Mouse (Mus musculus) G1E (cell line): Measurements from ENCODE around the gene Mrpl11. TPM values are rescaled to one million over a fixed set of nuclear protein-coding genes. Genes with fewer than 3 reads are reported as not detected.
A peak's percentile ranks its signal among the peaks of the same experiment; 100 is the strongest.

Experiments used
- ATAC-seq: 2 replicates; pipeline ENCODE4 v1.8.0; 2016; ENCODE audit warnings: mild to moderate bottlenecking; ENCODE audit not compliant: insufficient number of reproducible peaks, poor library complexity, low FRiP score, severe bottlenecking; ENCODE audit errors: extremely low read depth
- DNase-seq: peaks from one replicate; pipeline ENCODE4 v3.0.0; 2012; ENCODE audit warnings: low spot score
- H3K27me3 ChIP-seq: 2 replicates; pipeline ENCODE4 v1.6.1; 2012; ENCODE audit warnings: mild to moderate bottlenecking, low read length, inconsistent platforms; ENCODE audit not compliant: insufficient read depth
- H3K36me3 ChIP-seq: replicated peaks from 2 replicates; pipeline ENCODE3; 2012; ENCODE audit warnings: mild to moderate bottlenecking, inconsistent platforms
- H3K4me1 ChIP-seq: 2 replicates; pipeline ENCODE4 v1.6.1; 2012; ENCODE audit warnings: low read depth, low read length, inconsistent platforms, mixed read lengths; ENCODE audit not compliant: insufficient read depth
- H3K4me3 ChIP-seq: 2 replicates; pipeline ENCODE4 v1.5.1; 2012; ENCODE audit warnings: low read depth, mild to moderate bottlenecking, inconsistent platforms, low read length, moderate library complexity, mixed read lengths
- H3K9me3 ChIP-seq: replicated peaks from 2 replicates; pipeline ENCODE4 v1.6.1; 2012; ENCODE audit warnings: inconsistent platforms
- CTCF ChIP-seq: IDR thresholded peaks from 2 replicates; pipeline ENCODE4 v1.5.1; 2012; ENCODE audit warnings: low read depth, low read length, inconsistent platforms, mixed read lengths
- GATA1 ChIP-seq: IDR thresholded peaks from 2 replicates; pipeline ENCODE4 v1.6.1; 2012; ENCODE audit warnings: borderline replicate concordance, low read length, inconsistent platforms, mixed read lengths
- GATA2 ChIP-seq: IDR thresholded peaks from 2 replicates; pipeline ENCODE4 v1.6.1; 2012; ENCODE audit warnings: low read depth, low read length, inconsistent platforms, borderline replicate concordance
- POLR2AphosphoS5 ChIP-seq: IDR thresholded peaks from 2 replicates; pipeline ENCODE4 v1.6.1; 2012; ENCODE audit warnings: low read depth, low read length, inconsistent platforms; ENCODE audit not compliant: insufficient replicate concordance
- TAL1 ChIP-seq: conservative IDR thresholded peaks from 2 replicates; pipeline ENCODE4 v1.6.1; 2012; ENCODE audit warnings: low read depth, low read length, inconsistent platforms, mixed read lengths
- polyA plus RNA-seq: library from polyadenylated mRNA; stranded (reverse); fragments of >175 nt; gene quantifications from 2 replicates; pipeline ENCODE4 v1.2.3, GENCODE M21; 2012
- total RNA-seq, 2 experiments: library from RNA; stranded (forward) in 1 of 2; stranded (reverse) in 1 of 2; fragments of 200-1000 nt in 1 of 2; fragments of >200 nt in 1 of 2; fragmentation: Nextera tagmentation in 1 of 2; gene quantifications; 2 replicates each; pipeline ENCODE4 v1.2.3; 2014 to 2017

The Mrpl11 gene
- total and polyA plus RNA-seq, 3 experiments: 16.2 to 91.6 (median 72.2) TPM

GRCm38 (mm10) chr19:5013138-5013537, 51.2 kb downstream of the Mrpl11 start:
- DNase-seq: no peak
- Histone ChIP-seq H3K36me3 (no peaks in the 10 kb centered on the region), H3K27me3 (peaks cover 14% of the 10 kb centered on the region), H3K9me3 (no peaks in the 10 kb centered on the region), H3K4me3 (no peak overlapping the region), H3K4me1 (peaks cover 6% of the 10 kb centered on the region; the same call in 1 of the 2 replicates)
- ATAC-seq: no peak
- TF ChIP-seq POLR2AphosphoS5 (no peak), CTCF (no peak)

GRCm38 (mm10) chr19:5014961-5015398, 53.0 kb downstream of the Mrpl11 start:
- Histone ChIP-seq H3K27me3 (peaks cover 18% of the 10 kb centered on the region), H3K4me1 (peaks cover 14% of the 10 kb centered on the region), H3K4me3 (no peak overlapping the region), H3K9me3 (no peaks in the 10 kb centered on the region), H3K36me3 (no peaks in the 10 kb centered on the region)
- TF ChIP-seq CTCF (peak; percentile 70), GATA1 (no peak)
- ATAC-seq (no peak), DNase-seq (peak; percentile 27)

- ATAC-seq (no peak), DNase-seq (no peak)
- Histone ChIP-seq H3K4me1 (peaks cover 16% of the 10 kb centered on the region), H3K27me3 (peaks cover 18% of the 10 kb centered on the region), H3K4me3 (no peak overlapping the region), H3K9me3 (no peaks in the 10 kb centered on the region), H3K36me3 (no peaks in the 10 kb centered on the region)
- no peak for TF ChIP-seq GATA1
- no peak for TF ChIP-seq POLR2AphosphoS5
- TF ChIP-seq CTCF: no peak
- no peak for TF ChIP-seq GATA2
- no peak for TF ChIP-seq TAL1
Measured at GRCm38 (mm10) chr19:5016221-5016742, 54.3 kb downstream of the Mrpl11 start.

Other genes starting within 250 kb of the Mrpl11 start
Only the 20 nearest of the 24 such genes appear.
- gene Rbm14, start 150.5 kb upstream of the Mrpl11 start, total RNA-seq (2014; fragmentation: Nextera tagmentation): 70.3 and 82.1 TPM in 2 replicates
- 28.2 and 29.5 TPM in 2 replicates for gene Rbm14, start 150.5 kb upstream of the Mrpl11 start, total RNA-seq (2017)
- 38.6 and 55.3 TPM in 2 replicates for gene Rbm14, start 150.5 kb upstream of the Mrpl11 start, polyA plus RNA-seq
- gene Ccs, start 122.8 kb upstream of the Mrpl11 start, total RNA-seq (2014; fragmentation: Nextera tagmentation): 17.3 and 20.6 TPM in 2 replicates
- 30.1 and 31.2 TPM in 2 replicates for gene Ccs, start 122.8 kb upstream of the Mrpl11 start, total RNA-seq (2017)
- 61.4 and 69.4 TPM in 2 replicates for gene Ccs, start 122.8 kb upstream of the Mrpl11 start, polyA plus RNA-seq
- not detected in 2 replicates for gene Ccdc87, start 122.8 kb upstream of the Mrpl11 start, total RNA-seq (2014; fragmentation: Nextera tagmentation)
- gene Ccdc87, start 122.8 kb upstream of the Mrpl11 start, total RNA-seq (2017): 0.05 and 0.06 TPM in 2 replicates
- gene Ccdc87, start 122.8 kb upstream of the Mrpl11 start, polyA plus RNA-seq: 0.03 TPM in 1 of 2 replicates, not detected in the other
- gene Ctsf, start 107.0 kb upstream of the Mrpl11 start, total RNA-seq (2014; fragmentation: Nextera tagmentation): not detected in 2 replicates
- 0.38 and 0.41 TPM in 2 replicates for gene Ctsf, start 107.0 kb upstream of the Mrpl11 start, total RNA-seq (2017)
- gene Ctsf, start 107.0 kb upstream of the Mrpl11 start, polyA plus RNA-seq: 0.05 TPM in 1 of 2 replicates, not detected in the other
- gene Actn3, start 84.2 kb upstream of the Mrpl11 start, total RNA-seq (2014; fragmentation: Nextera tagmentation): not detected in 2 replicates
- gene Actn3, start 84.2 kb upstream of the Mrpl11 start, total RNA-seq (2017): 0.16 and 0.52 TPM in 2 replicates
- 0.03 and 0.06 TPM in 2 replicates for gene Actn3, start 84.2 kb upstream of the Mrpl11 start, polyA plus RNA-seq
- gene Zdhhc24, start 83.5 kb upstream of the Mrpl11 start, total RNA-seq (2014; fragmentation: Nextera tagmentation): 15.9 and 19.5 TPM in 2 replicates
- gene Zdhhc24, start 83.5 kb upstream of the Mrpl11 start, total RNA-seq (2017): 13.9 and 15.7 TPM in 2 replicates
- gene Zdhhc24, start 83.5 kb upstream of the Mrpl11 start, polyA plus RNA-seq: 1.8 and 2.0 TPM in 2 replicates
- gene Bbs1, start 55.5 kb upstream of the Mrpl11 start, total RNA-seq (2014; fragmentation: Nextera tagmentation): 5.2 and 5.5 TPM in 2 replicates
- 3.0 and 4.4 TPM in 2 replicates for gene Bbs1, start 55.5 kb upstream of the Mrpl11 start, total RNA-seq (2017)
- gene Bbs1, start 55.5 kb upstream of the Mrpl11 start, polyA plus RNA-seq: 5.6 and 8.7 TPM in 2 replicates
- gene Dpp3, start 33.9 kb upstream of the Mrpl11 start, total RNA-seq (2014; fragmentation: Nextera tagmentation): 41.5 and 45.4 TPM in 2 replicates
- gene Dpp3, start 33.9 kb upstream of the Mrpl11 start, total RNA-seq (2017): 47.3 and 54.2 TPM in 2 replicates
- 82.6 and 88.2 TPM in 2 replicates for gene Dpp3, start 33.9 kb upstream of the Mrpl11 start, polyA plus RNA-seq
- gene Peli3, start 19.0 kb upstream of the Mrpl11 start, total RNA-seq (2014; fragmentation: Nextera tagmentation): not detected in 2 replicates
- 0.05 TPM in 1 of 2 replicates, not detected in the other for gene Peli3, start 19.0 kb upstream of the Mrpl11 start, total RNA-seq (2017)
- gene Peli3, start 19.0 kb upstream of the Mrpl11 start, polyA plus RNA-seq: not detected in 2 replicates
- gene Npas4, start 28.2 kb downstream of the Mrpl11 start, total RNA-seq (2014; fragmentation: Nextera tagmentation): 0.83 TPM in 1 of 2 replicates, not detected in the other
- gene Npas4, start 28.2 kb downstream of the Mrpl11 start, total RNA-seq (2017): 0.05 and 0.06 TPM in 2 replicates
- gene Npas4, start 28.2 kb downstream of the Mrpl11 start, polyA plus RNA-seq: not detected in 2 replicates
- 4.3 and 5.8 TPM in 2 replicates for gene Slc29a2, start 61.7 kb downstream of the Mrpl11 start, total RNA-seq (2014; fragmentation: Nextera tagmentation)
- 1.7 and 1.8 TPM in 2 replicates for gene Slc29a2, start 61.7 kb downstream of the Mrpl11 start, total RNA-seq (2017)
- gene Slc29a2, start 61.7 kb downstream of the Mrpl11 start, polyA plus RNA-seq: 5.5 and 5.9 TPM in 2 replicates
- gene B4gat1, start 76.7 kb downstream of the Mrpl11 start, total RNA-seq (2014; fragmentation: Nextera tagmentation): 5.9 and 7.2 TPM in 2 replicates
- 1.7 and 3.4 TPM in 2 replicates for gene B4gat1, start 76.7 kb downstream of the Mrpl11 start, total RNA-seq (2017)
- 8.4 and 8.9 TPM in 2 replicates for gene B4gat1, start 76.7 kb downstream of the Mrpl11 start, polyA plus RNA-seq
- 0.60 TPM in 1 of 2 replicates, not detected in the other for gene AC124502.3, start 76.7 kb downstream of the Mrpl11 start, total RNA-seq (2014; fragmentation: Nextera tagmentation)
- 4.6 and 6.6 TPM in 2 replicates for gene AC124502.3, start 76.7 kb downstream of the Mrpl11 start, total RNA-seq (2017)
- 0.33 and 0.34 TPM in 2 replicates for gene AC124502.3, start 76.7 kb downstream of the Mrpl11 start, polyA plus RNA-seq
- 10.8 and 15.4 TPM in 2 replicates for gene Brms1, start 79.2 kb downstream of the Mrpl11 start, total RNA-seq (2014; fragmentation: Nextera tagmentation)
- 16.4 and 18.8 TPM in 2 replicates for gene Brms1, start 79.2 kb downstream of the Mrpl11 start, total RNA-seq (2017)
- 65.6 and 88.7 TPM in 2 replicates for gene Brms1, start 79.2 kb downstream of the Mrpl11 start, polyA plus RNA-seq
- 0.68 and 1.8 TPM in 2 replicates for gene Rin1, start 88.3 kb downstream of the Mrpl11 start, total RNA-seq (2014; fragmentation: Nextera tagmentation)
- 0.22 and 0.41 TPM in 2 replicates for gene Rin1, start 88.3 kb downstream of the Mrpl11 start, total RNA-seq (2017)
- gene Rin1, start 88.3 kb downstream of the Mrpl11 start, polyA plus RNA-seq: 0.30 and 0.72 TPM in 2 replicates
- not detected in 2 replicates for gene Cd248, start 105.9 kb downstream of the Mrpl11 start, total RNA-seq (2014; fragmentation: Nextera tagmentation)
- gene Cd248, start 105.9 kb downstream of the Mrpl11 start, total RNA-seq (2017): not detected in 2 replicates
- not detected in 2 replicates for gene Cd248, start 105.9 kb downstream of the Mrpl11 start, polyA plus RNA-seq
- gene Tmem151a, start 123.4 kb downstream of the Mrpl11 start, total RNA-seq (2014; fragmentation: Nextera tagmentation): not detected in 2 replicates
- 0.06 and 0.16 TPM in 2 replicates for gene Tmem151a, start 123.4 kb downstream of the Mrpl11 start, total RNA-seq (2017)
- not detected in 2 replicates for gene Tmem151a, start 123.4 kb downstream of the Mrpl11 start, polyA plus RNA-seq
- gene Yif1a, start 126.4 kb downstream of the Mrpl11 start, total RNA-seq (2014; fragmentation: Nextera tagmentation): 44.2 and 55.9 TPM in 2 replicates
- gene Yif1a, start 126.4 kb downstream of the Mrpl11 start, total RNA-seq (2017): 12.8 and 19.7 TPM in 2 replicates
- gene Yif1a, start 126.4 kb downstream of the Mrpl11 start, polyA plus RNA-seq: 11.3 and 11.5 TPM in 2 replicates
- gene Cnih2, start 136.4 kb downstream of the Mrpl11 start, total RNA-seq (2014; fragmentation: Nextera tagmentation): 0.53 and 2.1 TPM in 2 replicates
- gene Cnih2, start 136.4 kb downstream of the Mrpl11 start, total RNA-seq (2017): not detected in 2 replicates
- 1.6 and 1.9 TPM in 2 replicates for gene Cnih2, start 136.4 kb downstream of the Mrpl11 start, polyA plus RNA-seq
- 35.9 and 47.6 TPM in 2 replicates for gene Rab1b, start 144.9 kb downstream of the Mrpl11 start, total RNA-seq (2014; fragmentation: Nextera tagmentation)
- gene Rab1b, start 144.9 kb downstream of the Mrpl11 start, total RNA-seq (2017): 90.4 and 109 TPM in 2 replicates
- 195 and 231 TPM in 2 replicates for gene Rab1b, start 144.9 kb downstream of the Mrpl11 start, polyA plus RNA-seq